Mouse (Mus musculus): ENCODE measurements around the gene Gadd45b.

DNA sequence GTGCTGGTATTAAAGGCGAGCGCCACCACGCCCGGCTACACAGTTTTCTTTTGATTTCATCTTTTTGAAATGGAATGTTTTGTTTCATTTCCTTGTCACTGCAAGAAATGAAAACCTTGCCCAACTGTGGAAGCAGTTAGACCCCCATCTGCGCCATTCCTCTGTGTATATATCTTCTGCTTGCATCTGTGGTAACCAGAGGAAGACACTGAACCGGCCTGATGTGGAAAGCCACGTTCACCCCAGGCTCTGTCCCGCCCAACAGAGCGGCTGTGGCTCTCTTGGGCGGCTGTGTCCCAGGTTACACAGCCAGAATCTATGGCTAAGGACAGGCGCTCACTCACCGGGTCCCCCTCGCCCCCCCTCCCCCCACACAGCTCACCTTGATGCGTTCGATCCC is 22.6 kb downstream of the Gadd45b start:
- TF ChIP-seq CTCF (IDR thresholded peaks at IDR 0.05; ENCODE audit: extremely low read depth, insufficient read length, insufficient replicate concordance, low read depth, low read length) (no peak), POLR2A (IDR thresholded peaks at IDR 0.05; ENCODE audit: low read depth, low read length) (no peak)

All from small intestine, adult 2 months (tissue).